Mouse (Mus musculus) limb, embryonic 14.5 days (tissue): Measurements from ENCODE around the gene Apoc4. TPM values are rescaled to one million over a fixed set of nuclear protein-coding genes. Genes with fewer than 3 reads are reported as not detected.

Experiments
- ATAC-seq: fragments of 200-750 bp; cut with Nextera tagmentation; 2 replicates; pipeline ENCODE4 v1.8.0; 2017; ENCODE audit warnings: low read depth, moderate number of reproducible peaks, moderate TSS enrichment; ENCODE audit not compliant: low FRiP score
- DNase-seq: peaks from one replicate; pipeline ENCODE4 v3.0.0-alpha.2; 2015; ENCODE audit warnings: low spot score
- H3K27ac ChIP-seq: fragments of 300-500 bp; sonication (generic); replicated peaks from 2 replicates; pipeline ENCODE4 v1.5.1; 2014; ENCODE audit warnings: low read depth, mild to moderate bottlenecking, low read length, moderate library complexity, mixed read lengths
- H3K27me3 ChIP-seq: fragments of 300-500 bp; sonication (generic); 2 replicates; pipeline ENCODE4 v1.6.1; 2014; ENCODE audit warnings: low read length, mixed read lengths; ENCODE audit not compliant: control insufficient read depth, insufficient read depth
- H3K36me3 ChIP-seq: fragments of 300-500 bp; sonication (generic); 2 replicates; pipeline ENCODE4 v1.6.1; 2014; ENCODE audit warnings: mild to moderate bottlenecking, low read length, moderate library complexity, mixed read lengths; ENCODE audit not compliant: control insufficient read depth, insufficient read depth
- H3K4me1 ChIP-seq: fragments of 300-500 bp; sonication (generic); 2 replicates; pipeline ENCODE4 v1.6.1; 2014; ENCODE audit warnings: antibody characterized with exemption, low read length, mixed read lengths; ENCODE audit not compliant: control insufficient read depth, insufficient read depth
- H3K4me2 ChIP-seq: fragments of 300-500 bp; sonication (generic); replicated peaks from 2 replicates; pipeline ENCODE4 v1.6.1; 2014; ENCODE audit warnings: low read depth, mild to moderate bottlenecking, low read length, moderate library complexity; ENCODE audit not compliant: severe bottlenecking
- H3K4me3 ChIP-seq: fragments of 300-500 bp; sonication (generic); replicated peaks from 2 replicates; pipeline ENCODE4 v1.5.1; 2014; ENCODE audit warnings: low read length
- H3K9ac ChIP-seq: fragments of 300-500 bp; sonication (generic); 2 replicates; pipeline ENCODE4 v1.6.1; 2014; ENCODE audit warnings: mild to moderate bottlenecking, low read depth, low read length, moderate library complexity; ENCODE audit not compliant: severe bottlenecking
- H3K9me3 ChIP-seq: fragments of 300-500 bp; sonication (generic); 2 replicates; pipeline ENCODE4 v1.6.1; 2016; ENCODE audit warnings: low read length; ENCODE audit not compliant: control insufficient read depth
- POLR2A ChIP-seq: fragments of 200-500 bp; IDR thresholded peaks from 2 replicates; pipeline ENCODE4 v1.8.0; 2012; ENCODE audit warnings: inconsistent platforms, mild to moderate bottlenecking, moderate library complexity, borderline replicate concordance; ENCODE audit not compliant: insufficient read depth, insufficient read length; ENCODE audit errors: extremely low read depth
- WGBS: fragments of 180-500 bp; shearing (Covaris S2); extraction: QIAGEN DNeasy Blood & Tissue Kit; methylation state at CpG from one replicate; pipeline ENCODE4 v1.1.7; 2014; 5-methylcytosine and 5-hydroxymethylcytosine counted together
- polyA plus RNA-seq, 2 experiments: library from polyadenylated mRNA; depleted of rRNA in 1 of 2; stranded (reverse) in 1 of 2; unstranded in 1 of 2; fragments of >200 nt; fragmentation: Nextera tagmentation in 1 of 2; extraction: Ambion mirVana in 1 of 2; gene quantifications; 2 replicates each; pipeline versions ENCODE4 v1.2.1 to v1.2.3; 2012 to 2014

The Apoc4 gene
- polyA plus RNA-seq, 2 experiments: 0.14 TPM; not detected in 1

GRCm38 (mm10) chr7:19641223-19641622 is 40.1 kb downstream of the Apoc4 start:
- ATAC-seq: no peak
- Histone ChIP-seq H3K4me2 (no peak overlapping the region), H3K4me3 (no peak overlapping the region), H3K9ac (no peak overlapping the region), H3K27me3 (no peaks in the 10 kb centered on the region), H3K9me3 (no peaks in the 10 kb centered on the region), H3K4me1 (no peaks in the 10 kb centered on the region), H3K27ac (no peak overlapping the region), H3K36me3 (peaks cover 95% of the 10 kb centered on the region)
- 95% methylated on average over 4 of the region's 4 CpGs for WGBS
- no peak for DNase-seq
- TF ChIP-seq POLR2A: no peak

GRCm38 (mm10) chr7:19635074-19635827 is 46.0 kb downstream of the Apoc4 start:
- Histone ChIP-seq H3K9ac (no peak overlapping the region), H3K27ac (no peak overlapping the region), H3K36me3 (peaks cover 82% of the 10 kb centered on the region), H3K4me3 (no peak overlapping the region), H3K4me1 (no peaks in the 10 kb centered on the region), H3K4me2 (no peak overlapping the region), H3K27me3 (no peaks in the 10 kb centered on the region), H3K9me3 (no peaks in the 10 kb centered on the region)
- no peak for DNase-seq
- no peak for TF ChIP-seq POLR2A
- ATAC-seq: no peak
- 91% methylated on average over 11 of the region's 11 CpGs for WGBS

GRCm38 (mm10) chr7:19634591-19634990 is 46.7 kb downstream of the Apoc4 start:
- ATAC-seq (no peak), DNase-seq (no peak)
- 95% methylated on average over 2 of the region's 2 CpGs for WGBS
- no peak overlapping the region for H3K4me3 ChIP-seq
- H3K4me2 ChIP-seq: no peak overlapping the region
- H3K9ac ChIP-seq: no peak overlapping the region
- no peak for TF ChIP-seq POLR2A
- H3K9me3 ChIP-seq: no peaks in the 10 kb centered on the region
- H3K36me3 ChIP-seq: peaks cover 75% of the 10 kb centered on the region
- H3K27me3 ChIP-seq: no peaks in the 10 kb centered on the region
- H3K4me1 ChIP-seq: no peaks in the 10 kb centered on the region
- H3K27ac ChIP-seq: no peak overlapping the region

GRCm38 (mm10) chr7:19633855-19634254 is 47.4 kb downstream of the Apoc4 start:
- no peak for TF ChIP-seq POLR2A
- ATAC-seq: no peak
- no peaks in the 10 kb centered on the region for H3K27me3 ChIP-seq
- no peak overlapping the region for H3K4me2 ChIP-seq
- H3K4me1 ChIP-seq: no peaks in the 10 kb centered on the region
- 95% methylated on average over 15 of the region's 15 CpGs for WGBS
- no peak overlapping the region for H3K4me3 ChIP-seq
- no peaks in the 10 kb centered on the region for H3K9me3 ChIP-seq
- H3K36me3 ChIP-seq: peaks cover 68% of the 10 kb centered on the region
- H3K27ac ChIP-seq: no peak overlapping the region
- no peak overlapping the region for H3K9ac ChIP-seq
- no peak for DNase-seq

DNA sequence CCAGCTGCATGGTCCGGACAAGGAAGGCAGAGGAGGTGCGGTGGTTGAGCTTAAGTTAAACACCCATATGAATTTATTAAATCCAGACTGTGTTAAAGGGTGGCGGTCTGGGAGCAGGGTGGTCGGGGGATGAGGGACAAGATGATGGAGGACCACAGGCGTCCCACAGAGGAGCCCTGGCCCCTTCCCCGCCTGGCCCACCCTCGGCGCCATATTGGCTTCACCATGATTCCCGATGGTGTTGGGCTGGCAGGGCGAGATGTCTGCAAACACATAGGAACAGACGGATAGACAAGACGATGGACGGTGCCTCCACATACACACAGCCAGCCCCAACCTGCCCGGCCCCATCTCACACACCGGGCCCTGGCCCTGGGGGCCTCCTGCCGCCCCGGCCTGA is 48.1 kb downstream of the Apoc4 start:
- Histone ChIP-seq H3K4me2 (no peak overlapping the region), H3K4me3 (no peak overlapping the region), H3K9me3 (no peaks in the 10 kb centered on the region), H3K27me3 (no peaks in the 10 kb centered on the region), H3K27ac (no peak overlapping the region), H3K36me3 (peaks cover 62% of the 10 kb centered on the region), H3K4me1 (no peaks in the 10 kb centered on the region), H3K9ac (no peak overlapping the region)
- 92% methylated on average over 17 of the region's 17 CpGs for WGBS
- no peak for ATAC-seq
- no peak for DNase-seq
- no peak for TF ChIP-seq POLR2A

DNA sequence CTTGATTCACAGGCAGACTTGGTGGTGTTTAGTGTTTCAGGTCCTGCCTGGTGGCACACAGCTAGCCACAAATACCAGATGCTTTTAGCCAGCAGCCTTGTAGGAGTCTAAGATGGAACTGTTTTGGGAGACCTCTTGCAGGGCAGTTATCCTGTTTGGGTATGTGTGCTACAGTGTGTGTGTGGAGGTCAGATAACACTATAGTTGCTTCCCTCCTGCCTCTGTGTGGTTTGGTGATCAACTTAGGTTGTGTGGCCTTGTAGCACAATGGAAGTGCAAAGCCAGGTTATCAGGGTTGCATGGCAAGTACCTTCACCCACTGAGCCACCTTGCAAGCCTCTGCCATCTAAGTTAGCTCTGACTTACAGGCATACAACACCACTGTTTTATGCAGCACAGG is 48.6 kb downstream of the Apoc4 start:
- H3K9me3 ChIP-seq: no peaks in the 10 kb centered on the region

More for the DNA sequence above, 48.6 kb downstream of the Apoc4 start:
- no peak for TF ChIP-seq POLR2A
- H3K27me3 ChIP-seq: no peaks in the 10 kb centered on the region
- no peak overlapping the region for H3K27ac ChIP-seq
- DNase-seq (no peak), ATAC-seq (no peak)
- H3K9ac ChIP-seq: no peak overlapping the region
- peaks cover 57% of the 10 kb centered on the region for H3K36me3 ChIP-seq
- H3K4me2 ChIP-seq: no peak overlapping the region
- no peaks in the 10 kb centered on the region for H3K4me1 ChIP-seq
- no peak overlapping the region for H3K4me3 ChIP-seq
